Mouse (Mus musculus) megakaryocyte, embryonic 14.5 days (primary cell): ENCODE data around the gene Pip5k1b. TPM values are rescaled to one million over a fixed set of nuclear protein-coding genes. Genes with fewer than 3 reads are reported as not detected.
A peak's percentile ranks its signal among the peaks of the same experiment; 100 is the strongest.

ENCODE experiments used
- H3K27me3 ChIP-seq: replicated peaks from 2 replicates; pipeline ENCODE3; 2012; ENCODE audit warnings: inconsistent platforms
- H3K36me3 ChIP-seq: replicated peaks from 2 replicates; pipeline ENCODE3; 2012; ENCODE audit warnings: low read length, inconsistent platforms, mixed read lengths
- H3K4me1 ChIP-seq: 2 replicates; pipeline ENCODE4 v1.6.1; 2012; ENCODE audit warnings: inconsistent platforms
- H3K4me3 ChIP-seq: replicated peaks from 2 replicates; pipeline ENCODE3; 2012; ENCODE audit warnings: moderate library complexity, mild to moderate bottlenecking, inconsistent platforms
- H3K9me3 ChIP-seq: 2 replicates; pipeline ENCODE4 v1.6.1; 2012; ENCODE audit warnings: inconsistent platforms
- FLI1 ChIP-seq: IDR thresholded peaks from 2 replicates; pipeline ENCODE4 v1.6.1; 2012; ENCODE audit warnings: low read length, inconsistent platforms, mixed read lengths
- GATA1 ChIP-seq: IDR thresholded peaks from 3 replicates; pipeline ENCODE4 v1.6.1; 2012; ENCODE audit warnings: mixed read lengths, low read length, inconsistent platforms, borderline replicate concordance
- polyA plus RNA-seq: library from polyadenylated mRNA; stranded (reverse); fragments of >175 nt; gene quantifications from 2 replicates; pipeline ENCODE4 v1.2.3, GENCODE M21; 2012; ENCODE audit warnings: low replicate concordance; ENCODE audit not compliant: insufficient read depth

Gene Pip5k1b
- polyA plus RNA-seq, 1 experiment = 8.0 TPM

- Histone ChIP-seq H3K9me3 (no peaks in the 10 kb centered on the region), H3K4me1 (peaks cover 8% of the 10 kb centered on the region), H3K27me3 (no peaks in the 10 kb centered on the region), H3K36me3 (peaks cover 44% of the 10 kb centered on the region), H3K4me3 (no peak overlapping the region)
- TF ChIP-seq FLI1 (no peak), GATA1 (no peak)
These were observed 242.9 kb downstream of the Pip5k1b start for GRCm38 (mm10) chr19:24312556-24313342.

DNA sequence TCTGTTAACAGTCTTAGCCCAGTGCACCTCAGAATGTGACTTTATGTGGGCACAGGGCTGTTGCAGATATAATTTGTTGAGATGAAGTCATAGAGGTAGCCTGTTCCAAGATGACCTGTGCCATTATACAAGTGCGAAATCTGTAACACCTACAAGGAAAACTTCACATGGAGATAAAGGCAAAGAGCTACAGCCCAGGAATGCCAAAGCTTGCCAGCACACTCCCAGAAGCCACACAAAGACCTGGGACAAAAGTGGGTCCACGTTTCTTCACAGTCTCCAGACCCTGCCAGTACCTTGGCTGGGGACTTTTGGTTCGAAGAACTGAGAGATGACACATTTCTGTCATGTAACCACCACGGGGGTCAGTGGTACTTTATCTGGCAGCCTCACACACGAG, 243.6 kb downstream of the Pip5k1b start:
- Histone ChIP-seq H3K4me3 (no peak overlapping the region), H3K9me3 (no peaks in the 10 kb centered on the region), H3K36me3 (peaks cover 47% of the 10 kb centered on the region), H3K4me1 (peaks cover 8% of the 10 kb centered on the region), H3K27me3 (no peaks in the 10 kb centered on the region)
- TF ChIP-seq FLI1 (no peak), GATA1 (no peak)

- Histone ChIP-seq H3K36me3 (peaks cover 60% of the 10 kb centered on the region), H3K9me3 (no peaks in the 10 kb centered on the region), H3K4me3 (no peak overlapping the region), H3K4me1 (peaks cover 11% of the 10 kb centered on the region), H3K27me3 (no peaks in the 10 kb centered on the region)
- TF ChIP-seq FLI1 = no peak
- TF ChIP-seq GATA1 = no peak
These were observed 247.4 kb downstream of the Pip5k1b start for GRCm38 (mm10) chr19:24308305-24308705.

GRCm38 (mm10) chr19:24307271-24308221, 248.1 kb downstream of the Pip5k1b start:
- Histone ChIP-seq H3K27me3 (no peaks in the 10 kb centered on the region), H3K4me3 (no peak overlapping the region), H3K4me1 (peaks cover 11% of the 10 kb centered on the region), H3K9me3 (no peaks in the 10 kb centered on the region), H3K36me3 (peaks cover 64% of the 10 kb centered on the region)
- TF ChIP-seq FLI1 (no peak), GATA1 (no peak)

DNA sequence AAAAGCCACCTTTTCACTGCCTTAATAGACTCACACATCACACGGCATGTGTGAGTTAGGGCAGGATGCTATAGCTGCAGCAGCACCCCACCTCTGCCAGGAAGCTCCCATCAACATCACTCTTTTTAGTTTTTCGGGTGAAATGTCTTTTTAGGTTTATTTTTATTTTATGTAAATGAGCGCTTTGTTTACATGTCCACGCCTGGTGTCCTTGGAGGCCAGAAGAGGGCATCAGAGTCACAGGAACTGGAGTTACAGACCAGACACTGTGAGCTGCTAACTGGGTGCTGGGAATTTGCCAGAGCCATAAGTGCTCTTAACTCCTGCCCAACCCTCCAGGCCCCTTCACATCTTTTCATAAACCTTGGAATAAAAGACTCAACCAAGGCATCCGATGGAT, 249.3 kb downstream of the Pip5k1b start:
- H3K27me3 ChIP-seq = no peaks in the 10 kb centered on the region
- H3K4me1 ChIP-seq = peaks cover 17% of the 10 kb centered on the region
- no peaks in the 10 kb centered on the region for H3K9me3 ChIP-seq
- H3K36me3 ChIP-seq = peaks cover 64% of the 10 kb centered on the region
- H3K4me3 ChIP-seq = no peak overlapping the region
- TF ChIP-seq FLI1 (no peak), GATA1 (no peak)

GRCm38 (mm10) chr19:24302198-24302597, 253.5 kb downstream of the Pip5k1b start:
- TF ChIP-seq GATA1 (no peak), FLI1 (no peak)
- Histone ChIP-seq H3K4me3 (no peak overlapping the region), H3K4me1 (peaks cover 16% of the 10 kb centered on the region), H3K36me3 (peaks cover 64% of the 10 kb centered on the region), H3K9me3 (no peaks in the 10 kb centered on the region), H3K27me3 (no peaks in the 10 kb centered on the region)

GRCm38 (mm10) chr19:24301768-24302148, 253.9 kb downstream of the Pip5k1b start:
- Histone ChIP-seq H3K27me3 (no peaks in the 10 kb centered on the region), H3K4me3 (no peak overlapping the region), H3K9me3 (no peaks in the 10 kb centered on the region), H3K4me1 (peaks cover 16% of the 10 kb centered on the region), H3K36me3 (peaks cover 62% of the 10 kb centered on the region)
- TF ChIP-seq GATA1 (no peak), FLI1 (no peak)

DNA sequence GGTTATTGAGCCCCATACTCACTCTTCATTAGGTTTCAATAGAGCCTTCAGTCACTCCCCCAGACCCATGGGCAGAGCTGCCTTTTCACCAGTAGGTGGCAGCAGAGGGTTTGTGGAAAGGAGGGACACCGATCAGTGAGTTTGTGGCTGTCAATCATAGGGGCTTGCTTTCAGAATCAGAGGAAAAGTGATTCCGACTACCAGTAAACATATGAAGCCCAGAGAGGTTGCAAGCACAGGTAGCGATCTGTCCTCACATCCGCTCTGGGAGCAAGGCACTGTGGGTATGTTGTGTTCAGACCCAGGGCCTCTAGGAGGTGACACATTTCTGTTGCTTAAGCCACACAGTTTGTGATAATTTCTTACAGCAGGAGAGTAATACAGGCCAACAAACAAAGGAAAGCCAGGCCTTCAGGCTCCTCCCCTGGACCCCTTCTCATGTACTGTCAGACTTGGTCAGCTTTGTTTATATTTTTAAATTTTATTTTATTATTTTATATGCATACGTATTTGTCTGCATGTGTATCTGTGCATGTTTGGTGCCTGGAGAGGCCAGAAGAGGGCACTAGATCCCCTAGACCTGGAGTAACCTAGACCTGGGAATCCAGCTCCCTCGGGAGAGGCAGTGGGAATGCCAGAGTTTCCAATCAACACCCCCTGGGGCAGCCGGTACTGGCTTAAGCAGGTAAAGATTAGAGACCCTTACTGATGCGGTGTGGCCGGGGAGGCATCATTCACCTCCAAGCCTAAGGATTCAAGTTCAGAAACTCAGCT, 254.5 kb downstream of the Pip5k1b start:
- H3K9me3 ChIP-seq = no peaks in the 10 kb centered on the region
- no peak for TF ChIP-seq FLI1
- no peak for TF ChIP-seq GATA1
- peaks cover 16% of the 10 kb centered on the region for H3K4me1 ChIP-seq
- H3K36me3 ChIP-seq = peaks cover 61% of the 10 kb centered on the region
- H3K4me3 ChIP-seq = peak overlapping the region; percentile 87
- no peaks in the 10 kb centered on the region for H3K27me3 ChIP-seq

DNA sequence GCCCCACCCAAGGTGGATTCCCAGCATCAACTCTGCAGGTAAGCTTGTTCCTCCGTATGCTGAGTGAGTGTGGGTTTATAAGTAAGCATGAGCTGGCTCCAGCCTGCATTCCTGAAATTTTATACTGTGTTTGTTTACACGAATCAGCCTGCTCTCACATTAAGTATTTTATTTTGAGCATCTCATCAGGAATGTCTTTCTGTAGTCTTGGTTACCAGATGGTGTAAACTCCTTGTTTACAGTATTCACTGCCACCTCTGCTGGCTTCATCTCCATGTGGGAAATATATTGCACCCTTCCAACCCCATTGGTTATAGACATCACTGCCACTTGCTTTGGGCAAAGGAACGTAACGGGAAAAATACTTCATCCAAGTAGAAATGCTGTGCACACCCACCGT, 262.1 kb downstream of the Pip5k1b start:
- no peak overlapping the region for H3K4me3 ChIP-seq
- H3K36me3 ChIP-seq = peaks cover 24% of the 10 kb centered on the region
- no peak for TF ChIP-seq GATA1
- no peak for TF ChIP-seq FLI1
- no peaks in the 10 kb centered on the region for H3K27me3 ChIP-seq
- H3K9me3 ChIP-seq = no peaks in the 10 kb centered on the region
- H3K4me1 ChIP-seq = no peaks in the 10 kb centered on the region; the same call in 1 of the 2 replicates

GRCm38 (mm10) chr19:24284187-24284586, 271.5 kb downstream of the Pip5k1b start:
- Histone ChIP-seq H3K4me3 (no peak overlapping the region), H3K36me3 (no peaks in the 10 kb centered on the region), H3K9me3 (no peaks in the 10 kb centered on the region; the same call in 1 of the 2 replicates), H3K4me1 (peaks cover 32% of the 10 kb centered on the region), H3K27me3 (no peaks in the 10 kb centered on the region)
- TF ChIP-seq FLI1 (no peak), GATA1 (no peak)
